Mouse (Mus musculus) midbrain, embryonic 16.5 days (tissue): ENCODE data around the gene Btbd16. TPM values are rescaled to one million over a fixed set of nuclear protein-coding genes. Genes with fewer than 3 reads are reported as not detected.

Source experiments
- ATAC-seq: fragments of 200-750 bp; cut with Nextera tagmentation; 2 replicates; pipeline ENCODE4 v1.8.0; 2017; ENCODE audit warnings: moderate TSS enrichment
- H3K27ac ChIP-seq: fragments of 300-500 bp; sonication (generic); 2 replicates; pipeline ENCODE4 v1.5.1; 2014; ENCODE audit warnings: mild to moderate bottlenecking, low read length, mixed read lengths
- H3K27me3 ChIP-seq: fragments of 300-500 bp; sonication (generic); 2 replicates; pipeline ENCODE4 v1.6.1; 2014; ENCODE audit warnings: low read depth, low read length, mixed read lengths; ENCODE audit not compliant: control insufficient read depth, insufficient read depth
- H3K36me3 ChIP-seq: fragments of 300-500 bp; sonication (generic); 2 replicates; pipeline ENCODE4 v1.6.1; 2014; ENCODE audit warnings: mild to moderate bottlenecking, low read length, moderate library complexity, mixed read lengths; ENCODE audit not compliant: control insufficient read depth, insufficient read depth
- H3K4me1 ChIP-seq: fragments of 300-500 bp; sonication (generic); 2 replicates; pipeline ENCODE4 v1.6.1; 2014; ENCODE audit warnings: mild to moderate bottlenecking, low read length, mixed read lengths; ENCODE audit not compliant: control insufficient read depth, insufficient read depth
- H3K4me2 ChIP-seq: fragments of 300-500 bp; sonication (generic); 2 replicates; pipeline ENCODE4 v1.6.1; 2014; ENCODE audit warnings: mild to moderate bottlenecking, low read length, mixed read lengths
- H3K4me3 ChIP-seq: fragments of 300-500 bp; sonication (generic); 2 replicates; pipeline ENCODE4 v1.5.1; 2014; ENCODE audit warnings: low read depth, mild to moderate bottlenecking, low read length, moderate library complexity, mixed read lengths
- H3K9ac ChIP-seq: fragments of 300-500 bp; sonication (generic); 2 replicates; pipeline ENCODE4 v1.6.1; 2014; ENCODE audit warnings: low read depth, low read length, mixed read lengths
- H3K9me3 ChIP-seq: fragments of 300-500 bp; sonication (generic); replicated peaks from 2 replicates; pipeline ENCODE4 v1.6.1; 2014; ENCODE audit warnings: mild to moderate bottlenecking, low read length, mixed read lengths; ENCODE audit not compliant: control insufficient read depth, poor library complexity, severe bottlenecking
- WGBS: fragments of 180-500 bp; shearing (Covaris S2); extraction: QIAGEN DNeasy Blood & Tissue Kit; methylation state at CpG from one replicate; pipeline ENCODE4 v1.1.7; 2014; 5-methylcytosine and 5-hydroxymethylcytosine counted together
- polyA plus RNA-seq: library from polyadenylated mRNA; unstranded; fragments of >200 nt; fragmentation: Nextera tagmentation; extraction: Ambion mirVana; gene quantifications from 2 replicates; pipeline ENCODE4 v1.2.1, GENCODE M21; 2015

Gene Btbd16
- polyA plus RNA-seq, 1 experiment from 2014 or later, result not detected

DNA sequence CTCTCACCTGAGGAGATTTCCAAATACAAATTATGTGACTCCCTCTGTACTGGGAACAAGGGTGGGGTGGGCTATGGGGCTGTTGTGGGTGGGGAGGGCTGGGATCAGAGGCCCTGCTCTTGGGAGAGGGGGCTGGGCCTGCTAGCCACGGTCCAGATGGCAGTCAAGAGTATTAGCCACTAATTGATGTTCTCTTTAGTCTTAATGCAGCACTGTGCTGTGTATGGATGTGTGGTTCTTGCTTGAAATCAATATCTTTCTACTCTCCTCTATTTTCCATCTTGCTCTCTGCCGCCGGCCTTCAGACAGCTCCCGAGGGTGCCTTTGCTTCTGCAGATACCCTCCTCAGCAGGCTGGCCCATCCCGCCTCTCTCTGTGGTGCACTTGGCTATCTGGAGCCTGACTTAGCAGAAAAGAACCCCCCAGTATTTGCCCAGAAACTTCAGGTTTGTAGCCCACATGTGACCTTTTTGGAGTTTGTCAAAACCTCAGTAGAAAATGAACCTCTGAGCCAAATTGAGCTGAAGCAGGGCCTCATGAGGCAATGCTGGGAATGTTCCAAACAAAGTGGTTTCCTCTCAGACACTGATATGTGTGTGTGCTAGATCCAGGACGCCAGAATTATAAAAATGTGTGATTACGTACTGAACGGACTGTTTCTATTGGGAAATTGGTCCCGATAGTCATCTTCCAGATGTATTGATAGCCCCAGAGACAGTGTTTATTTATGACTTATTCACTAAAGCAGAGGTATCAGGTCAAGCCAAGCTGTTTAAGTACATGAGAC, 30.4 kb upstream of the Btbd16 start:
- H3K4me2 ChIP-seq, result no peak overlapping the region
- H3K36me3 ChIP-seq, result peaks cover 44% of the 10 kb centered on the region
- no peak for ATAC-seq
- 82% methylated on average over 9 of the region's 9 CpGs for WGBS
- no peaks in the 10 kb centered on the region for H3K27me3 ChIP-seq
- no peaks in the 10 kb centered on the region for H3K4me1 ChIP-seq
- H3K9ac ChIP-seq, result no peak overlapping the region
- H3K27ac ChIP-seq, result no peak overlapping the region
- H3K4me3 ChIP-seq, result no peak overlapping the region
- no peaks in the 10 kb centered on the region for H3K9me3 ChIP-seq

DNA sequence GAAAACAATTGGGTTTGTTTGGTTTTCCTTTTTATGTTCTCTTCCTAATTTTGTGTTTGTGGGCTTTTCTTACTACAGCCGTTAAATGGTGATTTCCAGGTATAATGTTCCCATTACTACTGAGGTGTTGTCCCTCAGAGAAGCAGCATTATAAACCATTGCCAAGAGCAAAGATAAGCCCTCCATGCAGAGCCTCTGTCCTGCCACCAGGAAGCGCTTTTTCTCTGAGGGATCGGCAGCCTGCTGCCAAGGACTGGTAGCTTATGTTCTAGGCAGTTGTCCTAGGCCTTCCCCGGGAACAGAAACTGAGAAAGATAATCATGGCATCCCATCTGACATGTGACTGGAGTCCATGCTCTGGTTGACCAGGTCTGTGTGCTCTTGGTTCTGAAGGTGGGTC, 24.7 kb upstream of the Btbd16 start:
- Histone ChIP-seq H3K4me3 (no peak overlapping the region), H3K36me3 (peaks cover 15% of the 10 kb centered on the region), H3K27me3 (no peaks in the 10 kb centered on the region), H3K4me1 (peaks cover 14% of the 10 kb centered on the region), H3K27ac (peak overlapping the region; percentile 12; the same call in 1 of the 2 replicates), H3K9me3 (no peaks in the 10 kb centered on the region), H3K9ac (no peak overlapping the region), H3K4me2 (no peak overlapping the region)
- WGBS, result 96% methylated on average over 4 of the region's 4 CpGs
- ATAC-seq, result no peak

DNA sequence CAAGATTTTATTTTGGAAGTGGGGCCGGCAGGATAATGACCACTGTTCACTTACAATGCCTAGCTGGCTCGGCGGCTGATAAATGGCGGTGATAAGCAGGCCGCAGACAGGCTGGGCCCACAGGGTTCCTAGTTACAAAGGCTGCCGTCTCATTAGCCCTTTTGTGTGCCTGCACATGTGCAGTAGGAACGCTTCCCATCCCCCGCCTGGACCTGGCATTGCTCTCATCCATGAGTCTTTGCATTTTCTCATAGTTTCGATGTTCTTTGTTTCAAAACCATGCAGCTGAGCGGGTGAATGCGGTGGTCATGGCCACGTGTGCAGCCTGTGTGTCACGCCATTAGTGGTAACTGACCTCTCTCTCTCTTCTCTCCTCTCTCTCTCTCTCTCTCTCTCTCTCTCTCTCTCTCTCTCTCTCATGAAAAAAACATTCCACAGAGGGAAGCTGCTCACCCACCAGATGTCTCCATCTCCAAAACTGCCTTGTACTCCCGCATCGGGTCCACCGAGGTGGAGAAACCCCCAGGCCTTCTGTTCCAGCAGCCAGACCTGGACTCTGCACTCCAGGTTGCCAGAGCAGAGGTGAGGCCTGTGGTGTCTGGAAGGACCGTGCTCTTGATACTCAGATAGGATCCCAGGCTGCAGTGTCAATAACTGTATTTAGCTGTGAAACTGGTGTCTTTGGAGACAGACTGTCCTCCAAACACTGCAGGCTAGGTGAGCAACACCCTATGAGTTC, 22.9 kb upstream of the Btbd16 start:
- Histone ChIP-seq H3K9me3 (no peaks in the 10 kb centered on the region), H3K27me3 (no peaks in the 10 kb centered on the region), H3K27ac (peak overlapping the region; percentile 78), H3K9ac (peak overlapping the region; percentile 7; the same call in 1 of the 2 replicates), H3K4me1 (peaks cover 14% of the 10 kb centered on the region), H3K4me2 (no peak overlapping the region), H3K4me3 (no peak overlapping the region), H3K36me3 (peaks cover 15% of the 10 kb centered on the region)
- ATAC-seq, result peak; percentile 74; the same call in 1 of the 2 replicates
- 16% methylated on average over 17 of the region's 17 CpGs for WGBS

DNA sequence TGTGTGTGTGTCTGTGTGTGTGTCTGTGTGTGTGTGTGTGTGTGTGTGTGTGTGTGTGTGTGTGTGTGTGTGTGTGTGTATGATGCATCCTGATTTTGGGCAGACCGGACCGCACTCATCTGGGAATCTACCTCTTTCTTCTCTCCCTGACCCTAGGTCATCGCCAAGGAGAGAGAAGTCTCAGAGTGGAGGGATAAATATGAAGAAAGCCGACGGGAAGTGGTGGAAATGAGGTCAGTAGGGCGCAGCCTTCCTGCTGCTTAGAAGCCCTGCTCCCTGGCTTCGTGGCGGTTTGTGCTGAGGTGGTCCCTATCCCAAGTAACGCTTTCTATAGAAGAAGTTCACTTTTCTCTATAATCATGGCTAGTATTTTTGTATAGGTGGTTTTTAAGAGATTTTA, 22.2 kb upstream of the Btbd16 start:
- WGBS, result 50% methylated on average over 8 of the region's 9 CpGs
- H3K27ac ChIP-seq, result no peak overlapping the region; the same call in 1 of the 2 replicates
- ATAC-seq, result no peak
- H3K4me3 ChIP-seq, result no peak overlapping the region
- H3K9me3 ChIP-seq, result no peaks in the 10 kb centered on the region
- no peaks in the 10 kb centered on the region for H3K27me3 ChIP-seq
- peaks cover 14% of the 10 kb centered on the region for H3K4me1 ChIP-seq
- no peak overlapping the region for H3K4me2 ChIP-seq
- H3K36me3 ChIP-seq, result peaks cover 16% of the 10 kb centered on the region
- no peak overlapping the region for H3K9ac ChIP-seq

DNA sequence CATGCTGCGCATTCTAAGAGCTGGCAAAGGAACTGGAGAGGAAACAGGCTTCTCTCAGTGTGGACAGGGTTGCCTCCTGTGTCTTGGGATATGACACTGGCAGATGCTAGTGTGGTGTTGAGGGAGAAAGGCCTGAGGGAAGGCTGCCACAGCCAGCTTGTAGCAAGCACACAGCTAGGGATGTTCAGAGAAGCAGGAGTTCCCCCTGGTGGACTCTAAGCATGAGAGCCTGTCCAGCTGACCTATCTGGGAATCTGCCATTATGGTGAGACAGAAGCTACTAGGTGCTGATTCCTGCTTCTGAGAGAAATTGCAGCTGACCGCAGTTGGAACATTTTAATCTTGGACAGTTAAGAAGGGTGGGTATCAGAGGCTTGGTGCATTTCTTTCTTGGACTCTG, 19.1 kb upstream of the Btbd16 start:
- Histone ChIP-seq H3K4me3 (no peak overlapping the region), H3K27ac (no peak overlapping the region), H3K27me3 (no peaks in the 10 kb centered on the region), H3K9me3 (no peaks in the 10 kb centered on the region), H3K4me1 (peaks cover 13% of the 10 kb centered on the region), H3K9ac (no peak overlapping the region), H3K4me2 (no peak overlapping the region), H3K36me3 (peaks cover 31% of the 10 kb centered on the region)
- 96% methylated on average over 2 of the region's 2 CpGs for WGBS
- no peak for ATAC-seq

DNA sequence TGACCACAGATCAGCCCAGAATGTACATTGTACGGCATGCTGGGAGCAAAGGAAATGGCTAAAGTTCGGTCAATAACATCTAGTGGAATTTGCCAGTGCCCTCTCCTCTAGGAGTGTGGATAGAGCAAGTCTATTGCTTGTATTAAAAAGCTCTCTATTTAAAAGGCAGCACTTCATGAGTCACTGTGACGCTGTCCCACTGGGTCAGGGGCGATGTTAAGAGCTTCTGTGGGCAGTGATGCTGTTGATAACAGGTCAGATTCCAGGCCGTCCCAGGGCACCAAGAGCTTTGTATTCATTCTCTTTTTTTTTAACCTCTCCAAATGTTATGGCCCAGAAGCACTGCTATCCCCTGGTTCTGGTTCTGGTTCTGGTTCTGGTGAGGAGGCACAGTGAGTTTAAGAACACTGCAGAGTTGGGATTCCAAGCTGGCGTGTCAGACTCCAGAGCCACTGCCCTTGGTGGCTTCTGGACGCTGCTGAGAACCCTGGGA, 17.5 kb upstream of the Btbd16 start:
- Histone ChIP-seq H3K27ac (no peak overlapping the region), H3K4me3 (no peak overlapping the region), H3K9ac (no peak overlapping the region), H3K27me3 (no peaks in the 10 kb centered on the region), H3K4me2 (no peak overlapping the region), H3K9me3 (no peaks in the 10 kb centered on the region), H3K4me1 (peaks cover 2% of the 10 kb centered on the region; the same call in 1 of the 2 replicates), H3K36me3 (peaks cover 35% of the 10 kb centered on the region)
- no peak for ATAC-seq
- 86% methylated on average over 7 of the region's 7 CpGs for WGBS

DNA sequence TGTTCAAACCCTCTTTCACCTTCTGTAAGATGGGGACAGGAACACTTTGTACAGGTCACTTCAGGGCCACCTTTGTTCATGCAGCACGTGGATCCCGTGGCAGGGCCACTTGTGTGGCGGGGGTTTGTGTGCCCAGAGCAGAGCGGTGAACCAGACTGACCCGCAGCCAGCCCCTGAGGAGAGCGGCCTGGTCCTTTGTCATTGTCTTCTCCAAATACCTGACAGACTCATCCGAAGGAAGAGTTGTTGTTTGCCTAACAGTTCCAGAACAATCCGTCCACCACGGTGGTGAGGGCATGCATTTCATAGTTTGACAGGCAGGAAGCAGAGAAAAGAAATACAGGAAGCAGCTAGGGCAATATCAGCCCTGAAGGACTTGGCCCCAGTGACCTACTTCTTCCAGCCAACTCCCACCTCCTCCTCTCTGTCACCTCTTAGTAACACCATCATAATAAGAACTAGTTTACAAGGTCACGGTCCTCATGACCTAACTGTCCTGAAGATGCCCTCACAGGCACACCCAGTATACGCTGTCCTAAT, 16.5 kb upstream of the Btbd16 start:
- Histone ChIP-seq H3K4me1 (0 out of 2 replicates have a peak, but pooled peaks cover under 1% of the 10 kb centered on the region), H3K4me3 (no peak overlapping the region), H3K27ac (no peak overlapping the region), H3K36me3 (peaks cover 29% of the 10 kb centered on the region), H3K9me3 (no peaks in the 10 kb centered on the region), H3K9ac (no peak overlapping the region), H3K4me2 (no peak overlapping the region), H3K27me3 (no peaks in the 10 kb centered on the region)
- ATAC-seq, result no peak
- 89% methylated on average over 11 of the region's 11 CpGs for WGBS

DNA sequence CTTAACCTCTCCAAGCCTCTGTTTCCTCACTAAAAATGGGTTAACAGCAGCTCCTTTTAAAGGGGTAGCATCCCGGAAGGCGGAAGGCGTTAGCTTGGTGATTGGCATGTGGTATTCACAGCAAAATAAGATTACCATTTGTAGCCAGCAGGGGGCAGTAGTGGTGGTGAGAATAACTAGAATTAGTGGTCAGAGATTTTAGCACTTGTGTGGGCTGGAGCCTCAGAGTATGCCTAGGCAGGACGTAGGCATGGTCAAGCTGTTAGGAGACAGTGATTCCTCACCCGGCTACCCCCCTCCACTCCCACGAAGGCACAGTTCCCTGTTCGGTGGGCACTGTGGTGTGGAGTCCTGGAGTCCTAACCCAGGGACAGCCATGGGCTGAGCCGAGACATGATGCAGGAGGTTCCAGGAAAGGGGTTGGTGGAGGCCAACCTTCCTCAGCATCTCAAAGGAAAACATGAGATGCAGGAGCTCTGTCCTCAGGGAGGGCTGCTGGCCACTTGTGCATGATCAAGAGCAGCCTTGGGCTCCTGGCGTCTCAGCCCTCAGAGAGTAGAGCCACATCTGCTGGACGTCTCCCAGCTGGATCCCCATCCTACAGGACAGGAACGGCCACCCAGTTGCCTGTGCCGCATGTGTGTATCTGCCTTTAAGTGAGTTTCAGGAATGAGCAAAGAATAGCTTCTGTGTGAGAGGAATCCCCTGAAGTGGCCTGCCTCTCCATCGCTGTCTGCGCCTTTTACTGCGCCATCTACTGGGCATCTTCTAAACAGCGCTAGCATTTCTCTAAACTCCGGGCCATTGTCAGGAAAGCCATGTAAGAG, 11.6 kb upstream of the Btbd16 start:
- H3K36me3 ChIP-seq, result peaks cover 28% of the 10 kb centered on the region

More for the DNA sequence above, 11.6 kb upstream of the Btbd16 start:
- Histone ChIP-seq H3K9ac (no peak overlapping the region), H3K4me2 (no peak overlapping the region), H3K4me3 (no peak overlapping the region), H3K27ac (peak overlapping the region; percentile 3; the same call in 1 of the 2 replicates), H3K9me3 (no peaks in the 10 kb centered on the region), H3K4me1 (peaks cover 2% of the 10 kb centered on the region; the same call in 1 of the 2 replicates), H3K27me3 (no peaks in the 10 kb centered on the region)
- 31% methylated on average over 17 of the region's 17 CpGs for WGBS
- ATAC-seq, result peak; percentile 63
